Mouse (Mus musculus): Measurements from ENCODE around the gene Ankrd50.

DNA sequence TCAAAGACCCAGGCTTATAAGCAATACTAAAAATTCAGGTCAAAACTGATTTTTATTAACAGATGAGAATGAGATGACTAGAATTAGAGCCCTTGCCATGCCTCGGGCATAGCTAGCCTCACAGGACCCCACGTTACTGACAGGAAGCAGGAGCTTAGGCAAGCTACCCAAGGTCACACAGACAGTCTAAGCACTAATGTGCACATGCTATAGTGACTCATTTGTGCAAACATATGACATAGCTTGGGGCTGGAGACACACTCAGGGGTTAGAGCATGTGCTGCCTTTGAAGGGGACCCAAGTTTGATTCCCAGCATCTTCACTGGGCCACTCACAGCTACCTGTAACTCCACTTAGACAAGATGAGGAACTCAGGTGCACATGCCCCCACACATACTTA lies 22.9 kb downstream of the Ankrd50 start:
- TF ChIP-seq CTCF (IDR thresholded peaks at IDR 0.05; ENCODE audit: extremely low read depth, insufficient read depth, low read length) (no peak), POLR2A (IDR thresholded peaks at IDR 0.05; ENCODE audit: extremely low read depth, insufficient read depth, low read length) (no peak)
